Mouse (Mus musculus) small intestine, adult 2 months (tissue): ENCODE data around the gene B4galnt1. TPM values are rescaled to one million over a fixed set of nuclear protein-coding genes. Genes with fewer than 3 reads are reported as not detected.

Source experiments
- H3K27ac ChIP-seq: fragments of 200-500 bp; 2 replicates; pipeline ENCODE4 v1.5.1; 2012; ENCODE audit warnings: low read depth, low read length, control low read depth, inconsistent platforms; ENCODE audit not compliant: insufficient read depth
- H3K27me3 ChIP-seq: fragments of 200-500 bp; 2 replicates; pipeline ENCODE4 v1.6.1; 2012; ENCODE audit warnings: mild to moderate bottlenecking, moderate library complexity, low read length, inconsistent platforms; ENCODE audit not compliant: control insufficient read depth, insufficient read depth
- H3K36me3 ChIP-seq: fragments of 200-500 bp; 2 replicates; pipeline ENCODE4 v1.6.1; 2012; ENCODE audit warnings: mild to moderate bottlenecking, low read length, control low read depth, inconsistent platforms; ENCODE audit not compliant: control insufficient read depth, insufficient read depth
- H3K4me1 ChIP-seq: fragments of 200-500 bp; 2 replicates; pipeline ENCODE4 v1.6.1; 2012; ENCODE audit warnings: low read length, inconsistent platforms, mixed read lengths; ENCODE audit not compliant: control insufficient read depth, insufficient read depth, insufficient read length
- H3K4me3 ChIP-seq: fragments of 200-500 bp; 2 replicates; pipeline ENCODE4 v1.5.1; 2012; ENCODE audit warnings: low read depth, mild to moderate bottlenecking, control low read depth, inconsistent platforms, low read length, moderate library complexity
- CTCF ChIP-seq: fragments of 200-500 bp; IDR thresholded peaks from 2 replicates; pipeline ENCODE4 v1.5.1; 2012; ENCODE audit warnings: low read depth, mild to moderate bottlenecking, control low read depth, inconsistent platforms, low read length, moderate library complexity, mixed read lengths; ENCODE audit not compliant: insufficient replicate concordance, insufficient read length; ENCODE audit errors: extremely low read depth
- POLR2A ChIP-seq: fragments of 200-500 bp; IDR thresholded peaks from 2 replicates; pipeline ENCODE4 v1.6.1; 2012; ENCODE audit warnings: low read depth, mild to moderate bottlenecking, control low read depth, inconsistent platforms, low read length, moderate library complexity
- WGBS: fragments of 180-500 bp; shearing (Covaris S2); methylation state at CpG from one replicate; pipeline ENCODE4 v1.1.7; 2018; 5-methylcytosine and 5-hydroxymethylcytosine counted together
- polyA plus RNA-seq: library from polyadenylated mRNA; depleted of rRNA; stranded (reverse); fragments of >200 nt; gene quantifications from 2 replicates; pipeline ENCODE4 v1.2.3, GENCODE M21; 2012

Gene B4galnt1
- polyA plus RNA-seq, 1 experiment: 484 TPM

- 72% methylated on average over 9 of the region's 9 CpGs for WGBS
- no peaks in the 10 kb centered on the region for H3K36me3 ChIP-seq
- H3K27me3 ChIP-seq: peaks cover 55% of the 10 kb centered on the region
- H3K27ac ChIP-seq: no peak overlapping the region
- TF ChIP-seq CTCF (no peak), POLR2A (no peak)
- H3K4me1 ChIP-seq: peaks cover 8% of the 10 kb centered on the region; the same call in 1 of the 2 replicates
- H3K4me3 ChIP-seq: no peak overlapping the region
Measured at GRCm38 (mm10) chr10:127185101-127185500, 20.1 kb downstream of the B4galnt1 start.

GRCm38 (mm10) chr10:127185506-127185905 lies 20.5 kb downstream of the B4galnt1 start:
- no peak for TF ChIP-seq CTCF
- no peak for TF ChIP-seq POLR2A
- no peak overlapping the region for H3K4me3 ChIP-seq
- WGBS: 74% methylated on average over 15 of the region's 15 CpGs
- peaks cover 8% of the 10 kb centered on the region; the same call in 1 of the 2 replicates for H3K4me1 ChIP-seq
- no peak overlapping the region for H3K27ac ChIP-seq
- H3K36me3 ChIP-seq: no peaks in the 10 kb centered on the region
- H3K27me3 ChIP-seq: peaks cover 51% of the 10 kb centered on the region

DNA sequence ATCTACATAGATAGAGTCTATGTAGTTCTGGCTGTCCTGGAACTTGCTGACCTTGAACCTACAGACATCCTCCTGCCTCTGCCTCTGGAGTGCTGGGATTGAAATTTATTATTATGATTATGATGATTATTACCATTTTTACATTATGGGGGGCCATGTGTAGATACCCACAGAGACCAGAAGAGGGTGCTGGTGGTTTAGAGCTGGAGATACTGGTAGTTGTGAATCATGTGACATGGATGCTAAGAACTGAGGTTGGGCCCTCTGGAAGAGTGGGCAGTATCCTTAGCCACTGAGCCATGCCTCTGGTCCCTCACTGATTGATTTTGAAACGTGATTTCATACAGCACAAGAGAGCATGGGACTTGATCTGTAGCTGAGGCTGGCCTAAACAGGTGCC lies 21.4 kb downstream of the B4galnt1 start:
- peaks cover 8% of the 10 kb centered on the region; the same call in 1 of the 2 replicates for H3K4me1 ChIP-seq
- no peaks in the 10 kb centered on the region for H3K36me3 ChIP-seq
- peaks cover 47% of the 10 kb centered on the region for H3K27me3 ChIP-seq
- H3K4me3 ChIP-seq: no peak overlapping the region
- no peak overlapping the region for H3K27ac ChIP-seq
- no peak for TF ChIP-seq CTCF
- WGBS: 85% methylated on average over 1 of the region's 1 CpGs

DNA sequence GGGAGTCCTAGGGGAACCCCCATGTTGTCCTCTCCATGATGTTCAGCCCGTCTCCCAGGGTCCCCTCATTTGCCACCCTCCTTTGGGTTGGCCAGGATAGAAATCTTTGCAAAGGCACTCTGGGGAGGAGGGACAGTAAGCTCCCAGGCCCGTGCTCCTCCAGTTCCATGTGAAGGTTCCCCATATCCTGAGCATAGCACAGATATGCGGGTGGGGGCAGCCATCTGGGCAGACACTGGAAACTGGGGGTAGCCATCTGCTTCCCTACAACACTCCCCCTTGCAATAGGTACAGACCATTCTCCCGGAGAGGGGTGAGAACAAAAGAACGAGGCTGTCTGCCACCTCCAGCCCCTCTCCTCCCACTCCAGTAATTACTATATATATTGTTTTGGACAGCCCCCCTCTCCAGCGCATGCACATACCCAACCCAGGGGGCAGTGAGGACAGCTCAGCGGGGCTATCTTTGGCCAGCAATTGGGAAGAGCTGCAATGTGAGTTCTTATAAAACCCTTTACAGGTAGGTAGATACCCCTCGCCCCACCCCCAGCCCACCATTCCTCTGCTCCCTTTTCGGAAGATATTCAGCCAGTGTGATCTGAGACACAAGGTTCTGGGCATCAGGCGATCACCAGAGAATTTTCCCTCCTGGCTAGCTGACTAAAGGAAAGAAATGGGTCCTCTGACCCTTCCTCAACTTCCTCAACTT lies 22.5 kb downstream of the B4galnt1 start:
- WGBS: 63% methylated on average over 10 of the region's 10 CpGs
- no peak for TF ChIP-seq POLR2A
- no peak for TF ChIP-seq CTCF
- Histone ChIP-seq H3K4me1 (peaks cover 8% of the 10 kb centered on the region; the same call in 1 of the 2 replicates), H3K27ac (no peak overlapping the region), H3K36me3 (no peaks in the 10 kb centered on the region), H3K27me3 (peaks cover 43% of the 10 kb centered on the region), H3K4me3 (no peak overlapping the region)

- TF ChIP-seq POLR2A: no peak
- no peak for TF ChIP-seq CTCF
- Histone ChIP-seq H3K27me3 (peaks cover 39% of the 10 kb centered on the region), H3K27ac (no peak overlapping the region), H3K4me1 (peaks cover 8% of the 10 kb centered on the region; the same call in 1 of the 2 replicates), H3K4me3 (peak overlapping the region; percentile 63), H3K36me3 (no peaks in the 10 kb centered on the region)
- 3% methylated on average over 16 of the region's 21 CpGs for WGBS
Measured at GRCm38 (mm10) chr10:127188079-127188453, 23.0 kb downstream of the B4galnt1 start.

DNA sequence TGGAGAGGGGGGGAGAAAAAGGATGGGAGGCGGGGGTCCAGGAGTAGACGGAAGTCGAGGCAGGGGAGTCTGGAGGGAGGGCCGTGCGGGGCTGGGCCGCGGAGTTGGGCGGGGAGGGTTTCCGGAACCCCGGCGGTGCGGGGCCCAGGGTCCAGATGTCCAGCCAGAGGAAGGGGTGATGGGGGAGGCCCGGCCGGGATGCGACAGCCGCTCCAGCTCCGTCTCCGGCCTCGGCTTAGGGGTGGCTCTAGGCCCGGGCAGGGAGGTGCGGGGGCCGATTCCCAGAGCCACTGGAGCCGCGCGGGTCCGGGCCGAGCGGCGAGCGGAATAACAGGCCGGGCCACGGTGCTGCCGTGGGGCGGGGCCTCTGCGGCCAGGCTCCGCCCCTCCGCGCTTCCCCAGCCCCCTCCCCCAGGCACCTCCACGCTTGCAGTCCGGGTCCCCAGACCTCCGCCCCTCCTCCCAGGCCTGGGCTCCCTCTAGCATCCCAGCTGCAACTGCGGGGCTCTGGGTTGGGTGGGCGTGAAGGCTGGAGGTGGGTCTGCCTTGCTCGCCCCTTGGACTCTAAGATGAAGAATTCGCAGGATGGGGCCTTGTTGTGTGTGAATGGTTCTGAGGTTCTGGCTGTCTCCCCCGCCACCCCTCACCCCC lies 23.6 kb downstream of the B4galnt1 start:
- Histone ChIP-seq H3K27me3 (peaks cover 35% of the 10 kb centered on the region), H3K27ac (no peak overlapping the region), H3K4me1 (peaks cover 6% of the 10 kb centered on the region; the same call in 1 of the 2 replicates), H3K4me3 (peak overlapping the region; percentile 63), H3K36me3 (no peaks in the 10 kb centered on the region)
- TF ChIP-seq POLR2A: no peak
- TF ChIP-seq CTCF: no peak
- under 1% methylated on average over 44 of the region's 46 CpGs for WGBS

- TF ChIP-seq POLR2A: no peak
- TF ChIP-seq CTCF: no peak
- Histone ChIP-seq H3K27ac (peak overlapping the region; percentile 81), H3K27me3 (peaks cover 33% of the 10 kb centered on the region), H3K4me1 (peaks cover 4% of the 10 kb centered on the region; the same call in 1 of the 2 replicates), H3K4me3 (peak overlapping the region; percentile 63), H3K36me3 (no peaks in the 10 kb centered on the region)
- 1% methylated on average over 26 of the region's 26 CpGs for WGBS
Measured at GRCm38 (mm10) chr10:127189116-127189650, 24.2 kb downstream of the B4galnt1 start.
